Mouse (Mus musculus): ENCODE results near the gene Irf2bp2. TPM values are rescaled to one million over a fixed set of nuclear protein-coding genes. Genes with fewer than 3 reads are reported as not detected.

Gene Irf2bp2
- 14.1 and 16.1 TPM in 2 replicates for polyA plus RNA-seq (2015; fragmentation: Nextera tagmentation; extraction: Ambion mirVana)

DNA sequence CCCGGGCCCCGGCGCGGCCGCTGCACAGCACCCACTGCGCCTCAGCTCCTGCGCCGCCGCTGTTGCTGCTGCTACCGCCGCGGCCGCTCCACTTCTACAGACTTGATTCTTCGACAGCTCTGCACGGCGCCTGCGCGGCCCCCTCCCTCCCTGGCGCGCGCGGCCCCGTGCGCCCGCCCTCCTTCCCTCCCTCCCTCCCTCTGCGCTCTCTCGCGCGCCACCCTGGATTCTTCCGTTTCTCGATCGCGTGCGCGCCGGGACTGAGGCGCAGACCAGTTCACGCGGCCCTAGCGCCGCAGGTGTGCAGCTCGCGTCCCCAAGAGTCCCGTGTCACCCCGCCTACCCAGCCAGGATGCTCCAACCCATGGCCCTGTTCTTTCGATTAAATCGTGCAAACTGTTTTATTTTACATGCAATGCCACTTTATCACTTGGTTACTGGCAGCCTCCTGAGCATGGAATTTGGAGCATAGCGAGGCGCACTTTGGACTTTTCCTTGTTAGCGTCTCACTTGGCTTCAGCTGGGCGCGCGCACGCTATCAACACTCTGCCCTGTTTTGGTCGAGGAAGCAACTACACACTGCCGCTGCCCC is at the start of gene Irf2bp2:
Gene Irf2bp2, minus strand, starts transcription at position 98 of the 592 bp plus-strand sequence.
- H3K4me1 ChIP-seq (replicated peaks): peaks cover 30% of the 10 kb centered on the region
- H3K4me2 ChIP-seq (replicated peaks): peak within 1 kb of the TSS; percentile 87
- H3K27ac ChIP-seq: peak within 1 kb of the TSS; percentile 100
- no peaks in the 10 kb centered on the region for H3K9me3 ChIP-seq
- H3K36me3 ChIP-seq: peaks cover 6% of the 10 kb centered on the region; the same call in 1 of the 2 replicates
- peak; percentile 77 for ATAC-seq
- H3K27me3 ChIP-seq (replicated peaks): no peaks in the 10 kb centered on the region
- WGBS: under 1% methylated on average over 34 of the region's 56 CpGs
- H3K9ac ChIP-seq: peak within 1 kb of the TSS; percentile 100
- peak within 1 kb of the TSS; percentile 99 for H3K4me3 ChIP-seq (replicated peaks)

DNA sequence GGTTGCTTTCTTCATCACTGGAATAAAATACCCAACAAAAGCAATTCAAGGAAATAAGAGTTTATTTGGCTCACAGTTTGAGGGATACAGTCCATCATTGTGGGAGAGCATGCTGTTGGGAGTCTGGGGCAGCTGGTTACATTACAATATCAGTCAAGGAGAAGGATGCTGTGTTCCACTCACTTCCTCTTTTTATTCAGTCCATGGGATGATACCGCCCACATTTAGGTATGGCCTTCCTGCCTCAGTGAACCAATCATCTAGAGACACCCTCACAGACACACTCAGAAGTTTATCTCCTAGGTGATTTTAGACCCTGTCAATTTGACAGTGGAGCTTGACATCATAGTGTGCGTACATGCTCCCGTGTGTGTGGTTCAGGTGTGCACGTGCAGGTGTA is 48.9 kb upstream of the Irf2bp2 start:
- H3K9me3 ChIP-seq: no peaks in the 10 kb centered on the region
- no peaks in the 10 kb centered on the region for H3K4me1 ChIP-seq (replicated peaks)
- ATAC-seq: no peak
- H3K9ac ChIP-seq: no peak overlapping the region
- WGBS: 96% methylated on average over 4 of the region's 4 CpGs
- H3K36me3 ChIP-seq: no peaks in the 10 kb centered on the region
- no peak overlapping the region for H3K4me3 ChIP-seq (replicated peaks)
- no peak overlapping the region for H3K27ac ChIP-seq
- no peaks in the 10 kb centered on the region for H3K27me3 ChIP-seq (replicated peaks)
- no peak overlapping the region for H3K4me2 ChIP-seq (replicated peaks)

- Histone ChIP-seq H3K27me3 (replicated peaks) (no peaks in the 10 kb centered on the region), H3K4me2 (replicated peaks) (no peak overlapping the region), H3K4me3 (replicated peaks) (no peak overlapping the region), H3K4me1 (replicated peaks) (no peaks in the 10 kb centered on the region), H3K36me3 (no peaks in the 10 kb centered on the region), H3K27ac (no peak overlapping the region; the same call in 1 of the 2 replicates), H3K9me3 (no peaks in the 10 kb centered on the region), H3K9ac (no peak overlapping the region)
- ATAC-seq: peak; percentile 92
- WGBS: 68% methylated on average over 3 of the region's 3 CpGs
Measured at GRCm38 (mm10) chr8:126641568-126642295, 47.9 kb upstream of the Irf2bp2 start.

- Histone ChIP-seq H3K4me1 (replicated peaks) (peaks cover 3% of the 10 kb centered on the region; the same call in 1 of the 2 replicates), H3K9ac (no peak overlapping the region), H3K9me3 (no peaks in the 10 kb centered on the region), H3K27me3 (replicated peaks) (no peaks in the 10 kb centered on the region), H3K4me2 (replicated peaks) (no peak overlapping the region), H3K27ac (no peak overlapping the region), H3K4me3 (replicated peaks) (no peak overlapping the region), H3K36me3 (no peaks in the 10 kb centered on the region)
- 79% methylated on average over 3 of the region's 3 CpGs for WGBS
- no peak for ATAC-seq
Measured at GRCm38 (mm10) chr8:126639161-126639560, 45.4 kb upstream of the Irf2bp2 start.

DNA sequence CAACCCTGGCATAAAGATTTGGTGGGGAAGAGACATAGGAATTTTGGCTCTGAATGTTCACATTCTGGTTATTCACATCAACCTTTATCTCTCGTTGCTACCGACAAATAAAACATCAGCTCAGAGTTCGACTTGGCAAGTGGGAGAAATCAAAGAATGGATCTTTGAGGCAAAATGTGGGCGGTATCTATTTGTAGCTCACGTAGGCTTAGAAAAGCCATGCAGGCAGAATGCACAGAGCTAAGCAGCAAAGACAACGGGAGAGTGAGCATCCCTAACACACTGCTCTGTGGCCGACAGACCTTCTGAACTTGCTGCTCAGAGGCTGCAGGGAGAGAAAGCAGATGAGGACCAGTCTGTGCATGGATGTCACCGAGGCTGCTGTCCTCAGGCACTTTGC is 44.2 kb upstream of the Irf2bp2 start:
- no peak overlapping the region for H3K27ac ChIP-seq
- ATAC-seq: no peak
- no peaks in the 10 kb centered on the region for H3K9me3 ChIP-seq
- no peaks in the 10 kb centered on the region for H3K27me3 ChIP-seq (replicated peaks)
- H3K4me1 ChIP-seq (replicated peaks): peaks cover 3% of the 10 kb centered on the region; the same call in 1 of the 2 replicates
- H3K9ac ChIP-seq: no peak overlapping the region
- 65% methylated on average over 8 of the region's 8 CpGs for WGBS
- H3K4me2 ChIP-seq (replicated peaks): no peak overlapping the region
- H3K4me3 ChIP-seq (replicated peaks): no peak overlapping the region
- no peaks in the 10 kb centered on the region for H3K36me3 ChIP-seq

DNA sequence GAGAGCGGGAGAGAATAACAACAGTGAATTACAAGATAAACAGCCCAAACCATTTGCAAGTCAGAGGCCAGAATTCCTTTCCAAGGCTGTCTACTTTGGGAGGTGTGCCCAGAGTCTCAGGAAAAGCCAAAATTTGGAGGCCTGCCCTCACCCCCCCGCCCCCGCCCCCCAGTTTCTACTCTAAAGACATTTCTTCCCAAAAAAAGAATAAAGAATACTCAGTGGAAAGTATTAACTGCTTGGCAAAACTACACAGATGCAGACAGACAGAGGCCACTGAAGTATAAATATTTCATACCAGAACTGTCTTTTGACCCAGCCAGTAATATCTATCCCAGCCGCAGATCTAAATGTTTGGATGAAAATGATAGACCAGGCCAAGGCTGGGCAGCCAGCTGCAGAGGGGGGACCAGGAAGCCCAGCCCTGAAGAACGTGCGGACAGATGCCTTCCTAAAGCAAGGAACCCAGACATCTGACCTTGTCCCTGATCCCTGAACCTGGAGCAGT is 40.8 kb upstream of the Irf2bp2 start:
- H3K36me3 ChIP-seq: no peaks in the 10 kb centered on the region
- peaks cover 3% of the 10 kb centered on the region; the same call in 1 of the 2 replicates for H3K4me1 ChIP-seq (replicated peaks)
- 39% methylated on average over 6 of the region's 6 CpGs for WGBS
- no peak overlapping the region for H3K4me3 ChIP-seq (replicated peaks)
- ATAC-seq: peak; percentile 58
- no peak overlapping the region for H3K9ac ChIP-seq
- no peak overlapping the region for H3K4me2 ChIP-seq (replicated peaks)
- peak overlapping the region; percentile 69 for H3K27ac ChIP-seq
- H3K9me3 ChIP-seq: no peaks in the 10 kb centered on the region
- no peaks in the 10 kb centered on the region for H3K27me3 ChIP-seq (replicated peaks)

DNA sequence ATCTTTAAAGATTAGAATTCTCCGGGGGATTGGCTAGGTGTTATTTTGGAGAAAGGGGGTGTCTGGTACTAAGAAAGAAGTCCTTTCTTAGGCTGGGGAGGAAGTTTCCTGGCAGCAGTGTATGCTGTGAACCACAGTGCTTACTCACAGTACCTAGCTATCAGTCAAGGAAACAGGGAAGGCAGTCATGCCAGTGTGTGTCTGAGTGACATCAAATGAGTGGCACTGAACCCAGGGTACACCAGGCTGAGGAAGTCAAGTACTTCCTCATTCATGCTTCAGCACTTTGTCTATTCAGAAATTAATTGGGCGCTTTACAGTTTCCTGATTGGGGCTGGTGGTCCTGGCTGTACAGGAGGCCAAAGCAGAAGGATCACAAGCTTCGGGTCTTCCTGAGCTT is 34.8 kb upstream of the Irf2bp2 start:
- Histone ChIP-seq H3K27me3 (replicated peaks) (no peaks in the 10 kb centered on the region), H3K27ac (no peak overlapping the region), H3K4me2 (replicated peaks) (no peak overlapping the region), H3K4me1 (replicated peaks) (no peaks in the 10 kb centered on the region), H3K9me3 (no peaks in the 10 kb centered on the region), H3K9ac (no peak overlapping the region), H3K4me3 (replicated peaks) (no peak overlapping the region), H3K36me3 (no peaks in the 10 kb centered on the region)
- no peak for ATAC-seq
- WGBS: 91% methylated on average over 3 of the region's 3 CpGs

DNA sequence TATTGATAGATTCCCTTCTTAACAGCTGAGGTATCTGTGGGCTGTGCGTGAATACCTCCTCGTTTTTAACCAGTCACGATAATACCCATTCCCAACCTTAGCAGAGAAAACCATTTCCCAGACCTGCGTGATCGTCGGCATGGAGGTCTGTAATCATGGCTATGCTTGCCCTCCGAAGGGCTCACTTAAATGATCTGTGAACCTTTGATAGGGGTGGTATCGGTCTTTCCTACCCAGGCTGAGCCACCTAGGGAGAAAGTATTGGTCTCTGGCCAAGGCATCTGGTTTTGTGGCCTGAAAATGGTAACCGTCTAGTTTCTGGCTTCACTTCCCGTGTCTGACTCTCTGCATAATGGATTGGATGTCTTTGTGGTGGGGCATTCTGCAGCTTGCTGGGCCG is 32.6 kb upstream of the Irf2bp2 start:
- Histone ChIP-seq H3K4me3 (replicated peaks) (no peak overlapping the region), H3K9ac (no peak overlapping the region), H3K9me3 (no peaks in the 10 kb centered on the region), H3K36me3 (no peaks in the 10 kb centered on the region), H3K27me3 (replicated peaks) (no peaks in the 10 kb centered on the region), H3K4me2 (replicated peaks) (no peak overlapping the region), H3K4me1 (replicated peaks) (no peaks in the 10 kb centered on the region), H3K27ac (no peak overlapping the region)
- whole genome bisulfite sequencing: 82% methylated on average over 11 of the region's 11 CpGs
- ATAC-seq: no peak

GRCm38 (mm10) chr8:126622111-126622795 is 28.5 kb upstream of the Irf2bp2 start:
- no peaks in the 10 kb centered on the region for H3K9me3 ChIP-seq
- WGBS: 87% methylated on average over 9 of the region's 9 CpGs
- ATAC-seq: no peak

DNA sequence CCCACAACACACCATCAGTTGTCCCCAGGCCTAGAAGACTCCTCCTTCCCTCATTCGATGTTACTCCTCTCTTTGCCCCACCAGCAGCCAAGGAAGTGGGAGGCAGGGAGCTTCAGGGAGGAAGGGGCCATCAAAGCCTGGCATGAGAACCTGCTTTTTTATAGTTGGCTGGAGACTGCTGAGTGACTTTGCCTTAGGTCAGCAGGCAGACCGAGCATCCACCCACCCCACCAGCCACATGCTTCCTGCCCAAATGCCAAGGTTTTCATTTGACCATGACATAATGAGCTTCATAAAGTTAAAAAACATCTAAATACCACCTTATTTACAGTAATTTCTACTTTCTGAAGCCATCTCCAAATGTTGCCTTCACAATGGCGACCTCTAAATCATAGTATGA is 26.9 kb upstream of the Irf2bp2 start:
- Histone ChIP-seq H3K27ac (no peak overlapping the region), H3K4me1 (replicated peaks) (peaks cover 12% of the 10 kb centered on the region), H3K9me3 (no peaks in the 10 kb centered on the region), H3K4me3 (replicated peaks) (no peak overlapping the region), H3K27me3 (replicated peaks) (no peaks in the 10 kb centered on the region), H3K36me3 (no peaks in the 10 kb centered on the region), H3K4me2 (replicated peaks) (no peak overlapping the region), H3K9ac (no peak overlapping the region)
- ATAC-seq: no peak
- WGBS: 72% methylated on average over 3 of the region's 3 CpGs

More at GRCm38 (mm10) chr8:126622111-126622795, 28.5 kb upstream of the Irf2bp2 start:
- Histone ChIP-seq H3K27me3 (replicated peaks) (no peaks in the 10 kb centered on the region), H3K27ac (no peak overlapping the region), H3K36me3 (no peaks in the 10 kb centered on the region), H3K4me2 (replicated peaks) (no peak overlapping the region), H3K4me1 (replicated peaks) (0 out of 2 replicates have a peak, but pooled peaks cover 6% of the 10 kb centered on the region), H3K4me3 (replicated peaks) (no peak overlapping the region), H3K9ac (no peak overlapping the region)

DNA sequence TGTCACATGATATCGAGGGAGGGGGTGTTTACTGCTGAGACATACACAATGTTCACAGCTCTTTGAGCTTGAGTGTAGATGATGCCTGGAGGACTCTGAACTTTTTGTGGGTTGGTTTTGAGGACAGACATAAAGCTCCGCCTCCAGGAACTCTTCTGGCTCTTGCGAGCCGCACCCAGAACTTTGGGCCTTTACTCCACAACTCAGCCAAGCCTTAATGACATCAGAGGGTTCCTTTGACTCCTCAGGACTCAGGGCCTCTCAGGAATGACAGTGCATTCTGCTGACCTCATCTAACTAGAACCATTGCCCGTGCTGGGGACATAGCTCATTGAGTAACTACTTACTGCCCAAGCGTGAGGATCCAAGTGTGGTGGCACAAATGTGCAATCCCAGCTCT is 25.7 kb upstream of the Irf2bp2 start:
- Histone ChIP-seq H3K27me3 (replicated peaks) (no peaks in the 10 kb centered on the region), H3K27ac (no peak overlapping the region), H3K4me2 (replicated peaks) (no peak overlapping the region), H3K36me3 (no peaks in the 10 kb centered on the region), H3K9ac (no peak overlapping the region), H3K4me1 (replicated peaks) (peaks cover 24% of the 10 kb centered on the region), H3K4me3 (replicated peaks) (no peak overlapping the region), H3K9me3 (no peaks in the 10 kb centered on the region)
- WGBS: 83% methylated on average over 6 of the region's 6 CpGs
- ATAC-seq: peak; percentile 82

- H3K9ac ChIP-seq: no peak overlapping the region
- H3K36me3 ChIP-seq: no peaks in the 10 kb centered on the region
- no peak overlapping the region for H3K4me3 ChIP-seq (replicated peaks)
- H3K4me1 ChIP-seq (replicated peaks): peaks cover 38% of the 10 kb centered on the region
- H3K9me3 ChIP-seq: no peaks in the 10 kb centered on the region
- 84% methylated on average over 5 of the region's 5 CpGs for WGBS
- no peak overlapping the region for H3K4me2 ChIP-seq (replicated peaks)
- H3K27me3 ChIP-seq (replicated peaks): no peaks in the 10 kb centered on the region
- no peak overlapping the region for H3K27ac ChIP-seq
- no peak for ATAC-seq
Measured at GRCm38 (mm10) chr8:126617665-126618064, 23.9 kb upstream of the Irf2bp2 start.
